Mouse (Mus musculus): ENCODE measurements at regions not wholly inside any gene's neighbourhood (a gene's known extent, or its start where the extent isn't known, plus 50 kb on each side); places are given as distances from the start of the nearest gene placed in this dataset.

- H3K36me3 ChIP-seq (ENCODE audit: control insufficient read depth, insufficient read depth, low read length), result no peaks in the 10 kb centered on the region
- H3K27me3 ChIP-seq (replicated peaks; ENCODE audit: control insufficient read depth, insufficient read depth, low read length), result no peaks in the 10 kb centered on the region
- H3K9me3 ChIP-seq (ENCODE audit: control insufficient read depth, low read length), result no peaks in the 10 kb centered on the region
- no peak overlapping the region for H3K27ac ChIP-seq (ENCODE audit: low read depth, low read length)
- H3K9ac ChIP-seq (ENCODE audit: low read depth, low read length), result no peak overlapping the region
- H3K4me2 ChIP-seq (ENCODE audit: low read length), result no peak overlapping the region
- ATAC-seq, result no peak
- H3K4me1 ChIP-seq (ENCODE audit: control insufficient read depth, insufficient read depth, low read depth, low read length), result 0 out of 2 replicates have a peak, but pooled peaks cover 2% of the 10 kb centered on the region
- no peak overlapping the region for H3K4me3 ChIP-seq (ENCODE audit: low read length)
- WGBS, result 76% methylated on average over 13 of the region's 13 CpGs
Measured at GRCm38 (mm10) chr14:120637486-120638125, 159.4 kb downstream of the Rap2a start.

GRCm38 (mm10) chr14:120642591-120642990, 164.3 kb downstream of the Rap2a start:
- Histone ChIP-seq H3K27me3 (replicated peaks; ENCODE audit: control insufficient read depth, insufficient read depth, low read length) (no peaks in the 10 kb centered on the region), H3K9ac (ENCODE audit: low read depth, low read length) (no peak overlapping the region), H3K4me2 (ENCODE audit: low read length) (no peak overlapping the region), H3K4me1 (ENCODE audit: control insufficient read depth, insufficient read depth, low read depth, low read length) (no peaks in the 10 kb centered on the region), H3K36me3 (ENCODE audit: control insufficient read depth, insufficient read depth, low read length) (no peaks in the 10 kb centered on the region), H3K27ac (ENCODE audit: low read depth, low read length) (no peak overlapping the region), H3K4me3 (ENCODE audit: low read length) (no peak overlapping the region), H3K9me3 (ENCODE audit: control insufficient read depth, low read length) (no peaks in the 10 kb centered on the region)
- 91% methylated on average over 5 of the region's 5 CpGs for WGBS
- ATAC-seq, result no peak

DNA sequence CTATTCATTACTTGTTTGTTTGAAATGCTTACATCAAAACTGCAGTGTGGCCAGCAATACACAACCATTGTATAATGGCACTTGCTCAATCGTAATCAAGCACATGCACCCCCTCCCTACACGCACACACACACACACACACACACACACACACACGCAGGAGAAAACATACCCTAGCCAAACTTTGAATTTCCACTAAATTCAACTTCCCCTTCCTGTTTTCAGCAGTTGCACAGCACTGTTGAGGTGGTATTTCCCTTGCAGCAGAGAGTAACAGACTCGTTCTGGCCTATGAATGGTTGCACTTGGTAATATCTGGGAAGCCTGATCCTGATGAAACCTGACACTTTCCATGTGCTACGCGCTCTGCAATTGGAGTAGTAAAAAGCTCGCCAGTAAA, 173.8 kb downstream of the Rap2a start:
- H3K27me3 ChIP-seq (replicated peaks; ENCODE audit: control insufficient read depth, insufficient read depth, low read length), result no peaks in the 10 kb centered on the region
- no peak overlapping the region for H3K4me2 ChIP-seq (ENCODE audit: low read length)
- ATAC-seq, result no peak
- no peaks in the 10 kb centered on the region for H3K4me1 ChIP-seq (ENCODE audit: control insufficient read depth, insufficient read depth, low read depth, low read length)
- no peaks in the 10 kb centered on the region for H3K36me3 ChIP-seq (ENCODE audit: control insufficient read depth, insufficient read depth, low read length)
- WGBS, result 89% methylated on average over 7 of the region's 7 CpGs
- H3K4me3 ChIP-seq (ENCODE audit: low read length), result no peak overlapping the region
- H3K9ac ChIP-seq (ENCODE audit: low read depth, low read length), result no peak overlapping the region
- H3K9me3 ChIP-seq (ENCODE audit: control insufficient read depth, low read length), result no peaks in the 10 kb centered on the region
- H3K27ac ChIP-seq (ENCODE audit: low read depth, low read length), result no peak overlapping the region

- ATAC-seq, result no peak
- Histone ChIP-seq H3K36me3 (ENCODE audit: control insufficient read depth, insufficient read depth, low read length) (no peaks in the 10 kb centered on the region), H3K4me2 (ENCODE audit: low read length) (no peak overlapping the region), H3K9me3 (ENCODE audit: control insufficient read depth, low read length) (no peaks in the 10 kb centered on the region), H3K4me3 (ENCODE audit: low read length) (no peak overlapping the region), H3K4me1 (ENCODE audit: control insufficient read depth, insufficient read depth, low read depth, low read length) (no peaks in the 10 kb centered on the region), H3K27ac (ENCODE audit: low read depth, low read length) (no peak overlapping the region), H3K27me3 (replicated peaks; ENCODE audit: control insufficient read depth, insufficient read depth, low read length) (no peaks in the 10 kb centered on the region; the same call in 1 of the 2 replicates), H3K9ac (ENCODE audit: low read depth, low read length) (no peak overlapping the region)
- WGBS, result 78% methylated on average over 6 of the region's 6 CpGs
Measured at GRCm38 (mm10) chr14:120660321-120660781, 182.1 kb downstream of the Rap2a start.

- Histone ChIP-seq H3K4me1 (ENCODE audit: control insufficient read depth, insufficient read depth, low read depth, low read length) (no peaks in the 10 kb centered on the region), H3K4me2 (ENCODE audit: low read length) (no peak overlapping the region), H3K9ac (ENCODE audit: low read depth, low read length) (no peak overlapping the region), H3K36me3 (ENCODE audit: control insufficient read depth, insufficient read depth, low read length) (no peaks in the 10 kb centered on the region), H3K9me3 (ENCODE audit: control insufficient read depth, low read length) (no peaks in the 10 kb centered on the region), H3K4me3 (ENCODE audit: low read length) (no peak overlapping the region), H3K27me3 (replicated peaks; ENCODE audit: control insufficient read depth, insufficient read depth, low read length) (no peaks in the 10 kb centered on the region; the same call in 1 of the 2 replicates), H3K27ac (ENCODE audit: low read depth, low read length) (no peak overlapping the region)
- WGBS, result 80% methylated on average over 5 of the region's 5 CpGs
- ATAC-seq, result no peak
Measured at GRCm38 (mm10) chr14:120661111-120661510, 182.9 kb downstream of the Rap2a start.

GRCm38 (mm10) chr14:120669665-120670064, 191.4 kb downstream of the Rap2a start:
- Histone ChIP-seq H3K9me3 (ENCODE audit: control insufficient read depth, low read length) (no peaks in the 10 kb centered on the region), H3K36me3 (ENCODE audit: control insufficient read depth, insufficient read depth, low read length) (no peaks in the 10 kb centered on the region), H3K9ac (ENCODE audit: low read depth, low read length) (no peak overlapping the region), H3K4me3 (ENCODE audit: low read length) (no peak overlapping the region), H3K4me2 (ENCODE audit: low read length) (no peak overlapping the region), H3K27me3 (replicated peaks; ENCODE audit: control insufficient read depth, insufficient read depth, low read length) (no peaks in the 10 kb centered on the region), H3K27ac (ENCODE audit: low read depth, low read length) (no peak overlapping the region), H3K4me1 (ENCODE audit: control insufficient read depth, insufficient read depth, low read depth, low read length) (no peaks in the 10 kb centered on the region)
- no peak for ATAC-seq
- WGBS, result 77% methylated on average over 5 of the region's 5 CpGs

DNA sequence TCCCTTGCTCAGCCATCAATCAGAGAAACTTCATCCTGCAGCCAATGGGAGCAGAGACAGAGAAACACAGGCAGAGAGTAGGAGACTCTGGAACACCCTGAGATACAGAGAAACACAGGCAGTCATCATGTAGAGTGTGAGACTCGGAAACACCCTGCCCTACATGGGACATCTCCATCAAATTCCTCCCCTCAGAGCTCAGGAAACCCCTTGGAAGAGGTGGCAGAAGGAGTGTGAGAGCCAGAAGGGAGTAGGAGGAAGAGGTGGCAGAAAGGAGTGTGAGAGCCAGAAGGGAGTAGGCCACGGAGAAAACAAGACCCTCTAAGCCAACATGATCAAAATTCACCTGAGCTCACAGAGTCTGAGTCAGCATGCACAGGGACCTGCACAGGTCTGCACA, 197.5 kb downstream of the Rap2a start:
- H3K4me3 ChIP-seq (ENCODE audit: low read length), result no peak overlapping the region
- WGBS, result 81% methylated on average over 2 of the region's 2 CpGs
- no peaks in the 10 kb centered on the region for H3K36me3 ChIP-seq (ENCODE audit: control insufficient read depth, insufficient read depth, low read length)
- no peaks in the 10 kb centered on the region for H3K27me3 ChIP-seq (replicated peaks; ENCODE audit: control insufficient read depth, insufficient read depth, low read length)
- H3K9me3 ChIP-seq (ENCODE audit: control insufficient read depth, low read length), result no peaks in the 10 kb centered on the region
- no peak overlapping the region for H3K27ac ChIP-seq (ENCODE audit: low read depth, low read length)
- no peak for ATAC-seq
- H3K9ac ChIP-seq (ENCODE audit: low read depth, low read length), result no peak overlapping the region
- H3K4me2 ChIP-seq (ENCODE audit: low read length), result no peak overlapping the region
- H3K4me1 ChIP-seq (ENCODE audit: control insufficient read depth, insufficient read depth, low read depth, low read length), result no peaks in the 10 kb centered on the region

GRCm38 (mm10) chr14:120678533-120678932, 200.3 kb downstream of the Rap2a start:
- H3K36me3 ChIP-seq (ENCODE audit: control insufficient read depth, insufficient read depth, low read length), result no peaks in the 10 kb centered on the region
- H3K4me3 ChIP-seq (ENCODE audit: low read length), result no peak overlapping the region
- H3K27me3 ChIP-seq (replicated peaks; ENCODE audit: control insufficient read depth, insufficient read depth, low read length), result no peaks in the 10 kb centered on the region
- WGBS, result 87% methylated on average over 9 of the region's 9 CpGs
- no peaks in the 10 kb centered on the region for H3K4me1 ChIP-seq (ENCODE audit: control insufficient read depth, insufficient read depth, low read depth, low read length)
- no peak overlapping the region for H3K27ac ChIP-seq (ENCODE audit: low read depth, low read length)
- H3K4me2 ChIP-seq (ENCODE audit: low read length), result no peak overlapping the region
- ATAC-seq, result no peak
- no peak overlapping the region for H3K9ac ChIP-seq (ENCODE audit: low read depth, low read length)
- no peaks in the 10 kb centered on the region for H3K9me3 ChIP-seq (ENCODE audit: control insufficient read depth, low read length)

GRCm38 (mm10) chr14:120679072-120679471, 200.8 kb downstream of the Rap2a start:
- WGBS, result 73% methylated on average over 2 of the region's 2 CpGs

More at GRCm38 (mm10) chr14:120679072-120679471, 200.8 kb downstream of the Rap2a start:
- no peak overlapping the region for H3K4me3 ChIP-seq (ENCODE audit: low read length)
- ATAC-seq, result no peak
- no peak overlapping the region for H3K4me2 ChIP-seq (ENCODE audit: low read length)
- no peaks in the 10 kb centered on the region for H3K4me1 ChIP-seq (ENCODE audit: control insufficient read depth, insufficient read depth, low read depth, low read length)
- no peaks in the 10 kb centered on the region for H3K36me3 ChIP-seq (ENCODE audit: control insufficient read depth, insufficient read depth, low read length)
- H3K27ac ChIP-seq (ENCODE audit: low read depth, low read length), result no peak overlapping the region
- no peak overlapping the region for H3K9ac ChIP-seq (ENCODE audit: low read depth, low read length)
- H3K27me3 ChIP-seq (replicated peaks; ENCODE audit: control insufficient read depth, insufficient read depth, low read length), result no peaks in the 10 kb centered on the region
- H3K9me3 ChIP-seq (ENCODE audit: control insufficient read depth, low read length), result no peaks in the 10 kb centered on the region

All from hindbrain, embryonic 16.5 days (tissue).